Mouse (Mus musculus): Measurements from ENCODE around the gene Hmces.

Hmces gene

GRCm38 (mm10) chr6:87914326-87915102 lies 779 bp downstream of the Hmces start:
- peak; percentile 47 for DNase-seq (ENCODE audit: low read depth, low spot score)

- DNase-seq (ENCODE audit: low read depth, low spot score) = no peak
Measured at GRCm38 (mm10) chr6:87915939-87916338, 2.2 kb downstream of the Hmces start.

GRCm38 (mm10) chr6:87921201-87921600 lies 7.5 kb downstream of the Hmces start:
- no peak for DNase-seq (ENCODE audit: low read depth, low spot score)

- DNase-seq (ENCODE audit: low read depth, low spot score) = no peak
Measured at GRCm38 (mm10) chr6:87923624-87924023, 9.9 kb downstream of the Hmces start.

GRCm38 (mm10) chr6:87935037-87935436 lies 21.3 kb downstream of the Hmces start:
- no peak for DNase-seq (ENCODE audit: low read depth, low spot score)

GRCm38 (mm10) chr6:87937178-87937788 lies 23.5 kb downstream of the Hmces start:
- DNase-seq (ENCODE audit: low read depth, low spot score) = peak; percentile 89

- DNase-seq (ENCODE audit: low read depth, low spot score) = no peak
Measured at GRCm38 (mm10) chr6:87938941-87939340, 25.2 kb downstream of the Hmces start.

GRCm38 (mm10) chr6:87942179-87942578 lies 28.4 kb downstream of the Hmces start:
- DNase-seq (ENCODE audit: low read depth, low spot score) = peak; percentile 33

GRCm38 (mm10) chr6:87962457-87962856 lies 48.7 kb downstream of the Hmces start:
- DNase-seq (ENCODE audit: low read depth, low spot score) = peak; percentile 62

GRCm38 (mm10) chr6:87970041-87970440 lies 56.3 kb downstream of the Hmces start:
- no peak for DNase-seq (ENCODE audit: low read depth, low spot score)

GRCm38 (mm10) chr6:87979728-87980127 lies 66.0 kb downstream of the Hmces start:
- DNase-seq (ENCODE audit: low read depth, low spot score) = no peak

- peak; percentile 93 for DNase-seq (ENCODE audit: low read depth, low spot score)
Measured at GRCm38 (mm10) chr6:87980374-87981029, 66.8 kb downstream of the Hmces start.

- DNase-seq (ENCODE audit: low read depth, low spot score) = peak; percentile 71
Measured at GRCm38 (mm10) chr6:87981030-87981485, 67.3 kb downstream of the Hmces start.

- peak; percentile 91 for DNase-seq (ENCODE audit: low read depth, low spot score)
Measured at GRCm38 (mm10) chr6:87981547-87982256, 68.0 kb downstream of the Hmces start, which contains the start of gene H1fx. Gene H1fx (minus strand): TSS chr6:87981637.

GRCm38 (mm10) chr6:87982506-87982905 lies 68.8 kb downstream of the Hmces start:
- no peak for DNase-seq (ENCODE audit: low read depth, low spot score)

All from ZHBTc4 (cell line).